Mouse (Mus musculus): ENCODE data around the gene Mcidas.

DNA sequence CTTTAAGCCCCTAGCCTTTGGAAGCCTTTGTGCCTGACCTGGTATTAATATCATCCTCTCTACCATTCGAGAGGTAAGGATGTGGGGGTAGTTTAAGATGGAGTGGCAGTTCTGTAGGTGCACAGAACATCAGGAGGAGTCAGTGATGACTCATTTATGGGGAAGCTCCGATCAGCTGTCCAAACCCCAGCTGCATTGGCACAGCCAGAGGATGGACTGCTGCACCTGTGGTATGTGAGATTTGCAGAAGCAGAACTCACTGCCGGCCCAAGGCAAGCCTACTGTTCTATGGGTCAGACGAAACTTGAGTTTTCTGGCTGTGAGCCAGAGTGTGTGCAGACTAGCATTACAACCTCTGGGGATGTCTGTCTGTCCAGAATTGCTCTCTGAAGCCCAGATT, 2.8 kb downstream of the Mcidas start:
- no peak for TF ChIP-seq FLI1 (IDR thresholded peaks at IDR 0.05; ENCODE audit: low read length)
- TF ChIP-seq GATA1 (IDR thresholded peaks at IDR 0.05; ENCODE audit: borderline replicate concordance, low read length): no peak

All from megakaryocyte, embryonic 14.5 days (primary cell).